Mouse (Mus musculus) lung, embryonic 15.5 days (tissue): ENCODE results near the gene Itsn1. TPM values are rescaled to one million over a fixed set of nuclear protein-coding genes. Genes with fewer than 3 reads are reported as not detected.

Source experiments
- ATAC-seq: fragments of 200-750 bp; cut with Nextera tagmentation; 2 replicates; pipeline ENCODE4 v1.8.0; 2017; ENCODE audit warnings: moderate number of reproducible peaks, borderline replicate concordance; ENCODE audit not compliant: low FRiP score, low TSS enrichment; ENCODE audit errors: extremely low read depth
- H3K27ac ChIP-seq: fragments of 300-500 bp; sonication (generic); 2 replicates; pipeline ENCODE4 v1.5.1; 2015; ENCODE audit warnings: moderate library complexity, mild to moderate bottlenecking, inconsistent platforms
- H3K27me3 ChIP-seq: fragments of 300-500 bp; sonication (generic); 2 replicates; pipeline ENCODE4 v1.6.1; 2015; ENCODE audit warnings: inconsistent platforms
- H3K36me3 ChIP-seq: fragments of 300-500 bp; sonication (generic); 2 replicates; pipeline ENCODE4 v1.6.1; 2015; ENCODE audit warnings: inconsistent platforms
- H3K4me1 ChIP-seq: fragments of 300-500 bp; sonication (generic); 2 replicates; pipeline ENCODE4 v1.6.1; 2015; ENCODE audit warnings: inconsistent platforms
- H3K4me2 ChIP-seq: fragments of 300-500 bp; sonication (generic); 2 replicates; pipeline ENCODE4 v1.6.1; 2015; ENCODE audit warnings: inconsistent platforms, mild to moderate bottlenecking, moderate library complexity
- H3K4me3 ChIP-seq: fragments of 300-500 bp; sonication (generic); 2 replicates; pipeline ENCODE4 v1.5.1; 2015; ENCODE audit warnings: mild to moderate bottlenecking, inconsistent platforms
- H3K9ac ChIP-seq: fragments of 300-500 bp; sonication (generic); 2 replicates; pipeline ENCODE4 v1.6.1; 2015; ENCODE audit warnings: inconsistent platforms
- H3K9me3 ChIP-seq: fragments of 300-500 bp; sonication (generic); 2 replicates; pipeline ENCODE4 v1.6.1; 2016; ENCODE audit warnings: inconsistent platforms
- WGBS: fragments of 180-500 bp; shearing (Covaris S2); methylation state at CpG from one replicate; pipeline ENCODE4 v1.1.7; 2015; 5-methylcytosine and 5-hydroxymethylcytosine counted together
- polyA plus RNA-seq: library from polyadenylated mRNA; unstranded; fragments of >200 nt; fragmentation: Nextera tagmentation; extraction: Ambion mirVana; gene quantifications from 2 replicates; pipeline ENCODE4 v1.2.1, GENCODE M21; 2015

The Itsn1 gene
- polyA plus RNA-seq, 1 experiment from 2014 or later = 20.3 TPM

DNA sequence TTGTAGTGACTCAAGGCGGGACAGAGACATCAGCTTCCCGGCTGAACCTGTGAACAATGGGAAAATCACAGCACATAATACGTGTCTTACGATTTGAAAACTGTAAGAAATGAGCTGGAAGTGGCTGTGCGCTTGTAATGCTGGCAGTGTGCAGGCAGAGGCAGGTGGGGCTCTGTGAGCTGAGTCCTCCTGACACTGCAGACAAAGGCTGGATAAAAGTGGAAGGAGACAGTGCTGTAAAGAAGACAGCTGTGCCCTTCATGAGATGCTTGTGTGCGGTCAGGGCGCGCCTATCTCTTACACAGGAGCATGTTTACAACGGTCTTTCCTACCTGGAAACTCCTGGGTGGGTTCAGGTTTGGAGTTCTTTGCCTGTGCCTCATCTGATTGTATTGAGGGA lies 32.1 kb downstream of the Itsn1 start:
- 76% methylated on average over 9 of the region's 9 CpGs for WGBS
- H3K4me2 ChIP-seq = no peak overlapping the region
- H3K4me1 ChIP-seq = peaks cover 27% of the 10 kb centered on the region
- H3K9me3 ChIP-seq = no peaks in the 10 kb centered on the region
- no peak for ATAC-seq
- H3K27ac ChIP-seq = no peak overlapping the region
- H3K4me3 ChIP-seq = no peak overlapping the region
- H3K36me3 ChIP-seq = no peaks in the 10 kb centered on the region
- H3K9ac ChIP-seq = no peak overlapping the region
- no peaks in the 10 kb centered on the region for H3K27me3 ChIP-seq

- H3K4me2 ChIP-seq = no peak overlapping the region
- ATAC-seq = no peak
Observed at GRCm38 (mm10) chr16:91761761-91762160, 32.7 kb downstream of the Itsn1 start.

DNA sequence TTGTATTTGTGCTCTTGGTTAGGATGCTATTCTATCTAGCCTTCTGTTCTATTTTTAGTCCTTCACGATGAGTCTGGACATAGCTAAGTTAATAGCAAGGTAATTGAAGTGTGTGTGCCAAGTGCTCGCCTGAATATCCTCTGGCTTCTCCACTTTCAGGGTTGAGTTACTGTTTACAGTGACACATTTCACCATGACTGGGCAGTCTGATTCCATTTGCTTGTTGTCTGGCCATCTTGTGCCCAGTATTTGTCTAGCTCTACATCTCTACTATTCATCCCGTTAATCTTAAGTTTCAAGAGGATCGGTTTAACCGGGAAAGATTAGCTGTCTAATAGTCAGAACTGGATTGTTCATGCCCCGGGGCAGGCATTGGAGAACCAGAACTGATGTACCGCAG lies 33.4 kb downstream of the Itsn1 start:
- no peak overlapping the region for H3K9ac ChIP-seq
- 56% methylated on average over 7 of the region's 7 CpGs for WGBS
- H3K4me1 ChIP-seq = peaks cover 38% of the 10 kb centered on the region
- H3K4me3 ChIP-seq = no peak overlapping the region
- H3K36me3 ChIP-seq = no peaks in the 10 kb centered on the region
- ATAC-seq = no peak
- no peak overlapping the region for H3K4me2 ChIP-seq
- no peaks in the 10 kb centered on the region for H3K9me3 ChIP-seq
- no peaks in the 10 kb centered on the region for H3K27me3 ChIP-seq
- no peak overlapping the region for H3K27ac ChIP-seq

More at GRCm38 (mm10) chr16:91761761-91762160, 32.7 kb downstream of the Itsn1 start:
- H3K36me3 ChIP-seq = no peaks in the 10 kb centered on the region
- no peak overlapping the region for H3K4me3 ChIP-seq
- peaks cover 31% of the 10 kb centered on the region for H3K4me1 ChIP-seq
- H3K9ac ChIP-seq = no peak overlapping the region
- H3K27me3 ChIP-seq = no peaks in the 10 kb centered on the region
- WGBS = 62% methylated on average over 3 of the region's 3 CpGs
- no peaks in the 10 kb centered on the region for H3K9me3 ChIP-seq
- H3K27ac ChIP-seq = no peak overlapping the region

GRCm38 (mm10) chr16:91763975-91764374 lies 34.9 kb downstream of the Itsn1 start:
- no peak overlapping the region for H3K4me3 ChIP-seq
- no peaks in the 10 kb centered on the region for H3K36me3 ChIP-seq
- H3K9ac ChIP-seq = no peak overlapping the region
- 57% methylated on average over 6 of the region's 6 CpGs for WGBS
- no peaks in the 10 kb centered on the region for H3K27me3 ChIP-seq
- H3K4me1 ChIP-seq = peaks cover 39% of the 10 kb centered on the region
- H3K9me3 ChIP-seq = no peaks in the 10 kb centered on the region
- no peak for ATAC-seq
- no peak overlapping the region for H3K27ac ChIP-seq
- H3K4me2 ChIP-seq = no peak overlapping the region

DNA sequence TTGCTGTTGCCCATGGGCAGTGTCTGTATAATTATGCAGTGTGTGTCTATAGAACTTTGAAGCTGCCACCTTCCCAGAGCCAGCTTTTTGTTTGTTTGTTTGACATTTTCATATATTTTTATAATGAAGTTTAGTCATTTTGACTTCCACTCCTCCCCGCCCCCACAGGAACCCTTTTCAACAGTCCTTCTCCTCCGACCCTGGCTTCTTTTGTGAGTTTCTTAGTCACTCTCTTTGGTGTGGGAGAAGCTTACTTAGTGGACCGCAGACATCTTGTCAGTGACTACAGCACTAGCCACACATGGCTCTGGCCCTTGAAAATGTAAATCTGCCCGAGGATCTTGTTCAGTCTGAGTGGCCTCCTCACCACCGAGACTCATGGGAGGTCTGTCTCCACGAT lies 35.3 kb downstream of the Itsn1 start:
- Histone ChIP-seq H3K36me3 (no peaks in the 10 kb centered on the region), H3K9ac (no peak overlapping the region), H3K9me3 (no peaks in the 10 kb centered on the region), H3K27ac (no peak overlapping the region), H3K4me1 (peaks cover 39% of the 10 kb centered on the region), H3K27me3 (no peaks in the 10 kb centered on the region), H3K4me3 (no peak overlapping the region), H3K4me2 (no peak overlapping the region)
- WGBS = 63% methylated on average over 6 of the region's 6 CpGs
- ATAC-seq = no peak

- H3K27ac ChIP-seq = no peak overlapping the region
- no peak overlapping the region for H3K4me2 ChIP-seq
- WGBS = 90% methylated on average over 15 of the region's 15 CpGs
- peaks cover 42% of the 10 kb centered on the region for H3K4me1 ChIP-seq
- no peaks in the 10 kb centered on the region for H3K9me3 ChIP-seq
- no peaks in the 10 kb centered on the region for H3K27me3 ChIP-seq
- no peak overlapping the region for H3K4me3 ChIP-seq
- no peak overlapping the region for H3K9ac ChIP-seq
- H3K36me3 ChIP-seq = no peaks in the 10 kb centered on the region
- ATAC-seq = no peak
Observed at GRCm38 (mm10) chr16:91765121-91765815, 36.2 kb downstream of the Itsn1 start.

DNA sequence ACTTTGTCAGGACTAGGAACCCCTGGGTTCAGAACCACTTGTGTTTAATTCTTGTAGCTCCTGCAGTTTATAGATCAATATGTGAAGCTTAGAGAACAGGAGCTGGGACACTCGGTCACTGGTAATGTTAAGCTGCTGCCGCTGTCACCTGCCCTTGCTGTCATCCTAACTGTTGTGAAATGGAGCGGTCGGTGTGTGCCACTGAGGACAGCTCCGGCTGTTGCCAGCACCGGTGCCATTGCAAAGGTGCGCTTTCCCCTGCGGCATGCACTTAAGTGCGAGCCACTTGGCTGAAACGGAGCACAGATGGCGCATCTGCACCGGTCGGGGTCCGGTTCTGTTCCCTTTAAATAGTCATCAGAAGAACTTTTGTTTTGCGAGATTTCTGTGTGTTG lies 36.7 kb downstream of the Itsn1 start:
- no peak overlapping the region for H3K9ac ChIP-seq
- peaks cover 46% of the 10 kb centered on the region for H3K4me1 ChIP-seq
- ATAC-seq = no peak
- H3K36me3 ChIP-seq = no peaks in the 10 kb centered on the region
- no peaks in the 10 kb centered on the region for H3K9me3 ChIP-seq
- no peak overlapping the region for H3K27ac ChIP-seq
- no peaks in the 10 kb centered on the region for H3K27me3 ChIP-seq
- H3K4me2 ChIP-seq = no peak overlapping the region
- no peak overlapping the region for H3K4me3 ChIP-seq
- WGBS = 81% methylated on average over 15 of the region's 15 CpGs

DNA sequence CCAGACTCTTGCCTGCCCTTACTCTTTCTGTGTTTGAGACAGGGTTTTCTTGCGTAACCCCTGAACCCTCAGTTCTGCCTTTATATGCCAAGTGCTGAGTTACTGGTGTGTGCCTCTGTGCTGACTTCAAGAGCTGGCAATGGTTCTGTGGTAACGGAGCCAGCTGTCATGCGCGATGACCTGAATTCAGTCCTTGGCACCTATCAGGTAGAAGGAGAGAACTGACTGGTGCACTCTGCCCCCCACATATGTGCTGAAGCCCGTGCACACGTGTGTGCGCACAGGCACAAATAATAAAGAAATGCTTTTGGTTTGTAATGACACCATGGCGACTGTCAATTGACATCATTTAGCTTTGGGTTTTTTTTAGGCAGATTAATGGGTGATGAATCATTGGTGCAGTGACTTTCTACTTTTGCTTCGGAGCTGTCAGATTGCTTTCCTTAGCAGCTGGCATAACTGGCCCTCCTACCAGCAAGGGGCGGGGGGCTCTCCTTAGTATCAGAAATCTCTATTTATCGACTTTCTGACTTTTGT lies 38.2 kb downstream of the Itsn1 start:
- Histone ChIP-seq H3K27me3 (no peaks in the 10 kb centered on the region), H3K4me2 (no peak overlapping the region), H3K4me1 (peaks cover 38% of the 10 kb centered on the region), H3K9ac (no peak overlapping the region), H3K27ac (no peak overlapping the region), H3K4me3 (no peak overlapping the region), H3K9me3 (no peaks in the 10 kb centered on the region), H3K36me3 (no peaks in the 10 kb centered on the region)
- ATAC-seq = no peak
- WGBS = 81% methylated on average over 11 of the region's 11 CpGs

DNA sequence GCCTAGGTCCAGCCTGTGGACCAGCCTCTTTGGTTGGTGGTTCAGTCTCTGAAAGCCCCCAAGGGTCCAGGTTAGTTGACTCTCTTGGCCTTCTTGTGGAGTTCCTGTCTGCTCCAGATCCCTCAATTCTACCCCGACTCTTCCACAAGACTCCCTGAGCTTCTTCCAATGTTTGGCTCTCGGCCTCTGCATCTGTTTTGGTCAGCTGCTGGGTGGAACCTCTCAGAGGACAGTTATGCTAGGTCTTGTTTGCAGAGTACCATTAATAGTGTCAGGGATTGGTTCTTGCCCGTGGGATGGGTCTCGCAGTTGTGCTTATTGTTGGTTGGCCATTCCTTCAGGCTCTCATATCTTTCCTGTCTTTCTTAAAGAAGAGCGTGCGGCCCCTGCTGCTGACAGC lies 39.5 kb downstream of the Itsn1 start:
- Histone ChIP-seq H3K4me2 (no peak overlapping the region), H3K27me3 (no peaks in the 10 kb centered on the region), H3K4me1 (peaks cover 32% of the 10 kb centered on the region), H3K27ac (no peak overlapping the region), H3K36me3 (no peaks in the 10 kb centered on the region), H3K9ac (no peak overlapping the region), H3K4me3 (no peak overlapping the region), H3K9me3 (no peaks in the 10 kb centered on the region)
- 86% methylated on average over 6 of the region's 6 CpGs for WGBS
- no peak for ATAC-seq

- ATAC-seq = no peak
- H3K9me3 ChIP-seq = no peaks in the 10 kb centered on the region
- no peaks in the 10 kb centered on the region for H3K36me3 ChIP-seq
- no peak overlapping the region for H3K4me2 ChIP-seq
- no peak overlapping the region for H3K27ac ChIP-seq
- H3K4me3 ChIP-seq = no peak overlapping the region
- no peaks in the 10 kb centered on the region for H3K27me3 ChIP-seq
- H3K4me1 ChIP-seq = peaks cover 23% of the 10 kb centered on the region
- 80% methylated on average over 5 of the region's 5 CpGs for WGBS
- H3K9ac ChIP-seq = no peak overlapping the region
Observed at GRCm38 (mm10) chr16:91769911-91770310, 40.8 kb downstream of the Itsn1 start.

DNA sequence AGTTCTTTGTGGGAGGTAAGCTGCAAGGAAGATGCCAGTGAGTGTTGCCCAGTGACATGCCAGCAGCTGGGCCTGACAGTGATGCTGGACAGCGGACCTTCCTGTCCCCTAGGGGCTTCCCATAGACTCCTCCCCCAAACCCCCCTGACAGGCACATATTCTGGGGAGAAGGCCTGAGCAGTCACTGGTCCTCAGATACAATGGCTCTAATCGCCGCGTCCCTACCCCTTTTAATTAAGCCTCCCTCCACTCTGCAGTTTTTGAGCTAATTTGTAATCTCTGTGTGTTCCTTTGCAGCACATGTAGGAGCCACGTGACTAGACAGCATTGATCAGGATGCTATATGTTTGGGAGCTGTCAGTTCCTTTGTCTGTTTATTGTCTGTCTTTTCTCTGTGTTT lies 41.6 kb downstream of the Itsn1 start:
- no peaks in the 10 kb centered on the region for H3K36me3 ChIP-seq
- no peak overlapping the region for H3K9ac ChIP-seq
- no peak overlapping the region for H3K27ac ChIP-seq
- no peak overlapping the region for H3K4me3 ChIP-seq
- no peak for ATAC-seq
- H3K4me1 ChIP-seq = peaks cover 23% of the 10 kb centered on the region
- H3K4me2 ChIP-seq = no peak overlapping the region
- 69% methylated on average over 5 of the region's 5 CpGs for WGBS
- no peaks in the 10 kb centered on the region for H3K9me3 ChIP-seq
- H3K27me3 ChIP-seq = no peaks in the 10 kb centered on the region

- Histone ChIP-seq H3K36me3 (no peaks in the 10 kb centered on the region), H3K4me2 (no peak overlapping the region), H3K4me3 (no peak overlapping the region), H3K27me3 (no peaks in the 10 kb centered on the region), H3K9me3 (no peaks in the 10 kb centered on the region), H3K9ac (no peak overlapping the region), H3K4me1 (peaks cover 19% of the 10 kb centered on the region), H3K27ac (no peak overlapping the region)
- WGBS = 82% methylated on average over 6 of the region's 6 CpGs
- ATAC-seq = no peak
Observed at GRCm38 (mm10) chr16:91771334-91771733, 42.3 kb downstream of the Itsn1 start.
